Mouse (Mus musculus) liver, adult 2 months (tissue): ENCODE measurements at regions not wholly inside any gene's neighbourhood (a gene's known extent, or its start where the extent isn't known, plus 50 kb on each side); places are given as distances from the start of the nearest gene placed in this dataset.

Experiments
- CTCF ChIP-seq: fragments of 200-500 bp; IDR thresholded peaks from 2 replicates; pipeline ENCODE4 v1.5.1; 2011; ENCODE audit warnings: low read depth, low read length, control low read depth
- POLR2A ChIP-seq: fragments of 200-500 bp; IDR thresholded peaks from 2 replicates; pipeline ENCODE4 v1.6.1; 2011; ENCODE audit warnings: low read length, control low read depth; ENCODE audit not compliant: insufficient read depth; ENCODE audit errors: extremely low read depth

DNA sequence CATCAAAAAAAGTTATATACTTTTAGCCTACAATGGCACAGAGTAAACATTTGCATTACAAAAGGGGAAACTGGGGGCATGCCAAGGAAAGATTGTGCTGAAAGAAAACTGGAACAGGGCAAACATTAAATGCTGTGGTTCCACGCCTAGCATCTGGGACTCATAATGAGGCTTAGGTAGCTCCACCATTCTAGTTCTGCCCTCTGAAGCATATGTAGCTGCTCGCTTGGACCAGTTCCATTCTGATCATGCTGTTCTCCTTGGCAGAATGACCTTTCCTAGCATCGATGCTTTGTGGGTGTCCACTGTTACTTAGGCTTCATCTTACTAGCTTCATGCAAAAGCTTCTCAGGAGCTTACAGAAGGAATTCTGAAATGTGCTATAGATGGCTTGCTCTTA lies 276.3 kb downstream of the C1d start:
- TF ChIP-seq CTCF: no peak
- no peak for TF ChIP-seq POLR2A
